17 mouse cellular contexts compared by ENCODE assay signal in the genomic region with DNA sequence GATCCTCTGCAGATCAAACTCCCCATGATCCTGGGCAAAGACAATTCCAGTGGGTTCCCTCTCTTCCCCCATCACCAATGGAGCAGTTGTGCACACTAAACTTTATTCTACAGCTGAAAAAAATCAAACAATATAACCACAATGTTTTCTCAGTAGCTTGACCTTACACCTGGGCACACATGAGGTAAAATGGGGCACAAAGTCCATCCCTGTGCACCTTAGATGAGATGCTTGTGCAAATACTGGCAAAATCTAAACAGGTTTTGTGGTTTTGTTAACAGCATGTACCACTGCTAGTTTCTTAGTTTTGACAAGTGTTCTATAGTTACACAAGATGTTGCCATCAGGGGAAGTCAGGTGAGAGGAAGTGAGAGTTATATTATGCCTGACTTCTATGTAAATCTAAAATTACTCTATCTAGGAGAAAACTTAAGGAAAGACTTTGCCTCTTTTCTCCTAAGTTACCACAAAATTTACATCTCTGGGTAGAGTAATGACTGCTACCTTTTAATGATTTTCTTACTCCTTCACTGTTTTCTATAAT.
"Had no signal": no experiment of that assay in that cellular context is flagged by ENCODE, and none has a peak within 500 bp of the region (broad histone marks: within the 10 kb centered on the region; RNA-seq: fewer than 3 reads in every experiment).

No protein-coding gene starts in this region.

- H3K36me3 ChIP-seq: limb, embryonic 10.5 days; limb, embryonic 13.5 days; liver, embryonic 12.5 days; liver, embryonic 15.5 days; midbrain, embryonic 12.5 days; midbrain, embryonic 15.5 days; neural tube, embryonic 13.5 days had no signal

- H3K4me3 ChIP-seq: limb, embryonic 10.5 days; limb, embryonic 13.5 days; liver, embryonic 12.5 days; liver, embryonic 15.5 days; midbrain, embryonic 12.5 days; midbrain, embryonic 15.5 days; myocyte; neural tube, embryonic 13.5 days had no signal

- H3K9me3 ChIP-seq: limb, embryonic 10.5 days; limb, embryonic 13.5 days; liver, embryonic 12.5 days; liver, embryonic 15.5 days; midbrain, embryonic 12.5 days; midbrain, embryonic 15.5 days; neural tube, embryonic 13.5 days had no signal

- H3K27me3 ChIP-seq: limb, embryonic 13.5 days; liver, embryonic 15.5 days; midbrain, embryonic 12.5 days; midbrain, embryonic 15.5 days; neural tube, embryonic 13.5 days had no signal

- H3K4me2 ChIP-seq: limb, embryonic 13.5 days; liver, embryonic 12.5 days; liver, embryonic 15.5 days; midbrain, embryonic 12.5 days; midbrain, embryonic 15.5 days; neural tube, embryonic 13.5 days had no signal

- ATAC-seq: liver, embryonic 12.5 days; midbrain, embryonic 15.5 days had no signal

- H3K9ac ChIP-seq: limb, embryonic 13.5 days; liver, embryonic 12.5 days; liver, embryonic 15.5 days; midbrain, embryonic 12.5 days; midbrain, embryonic 15.5 days; neural tube, embryonic 13.5 days had no signal

- DNase-seq: kidney, adult 18-20 months; kidney, adult 9 months; kidney, postnatal 14 days; kidney, postnatal 4 days; lung, adult 2 months; lung, postnatal 14 days; lung, postnatal 4 days; thymus, adult 18-20 months; thymus, postnatal 36 days had no signal

- H3K27ac ChIP-seq: limb, embryonic 10.5 days; limb, embryonic 13.5 days; liver, embryonic 12.5 days; liver, embryonic 15.5 days; midbrain, embryonic 12.5 days; midbrain, embryonic 15.5 days; neural tube, embryonic 13.5 days had no signal

- H3K4me1 ChIP-seq: limb, embryonic 10.5 days; limb, embryonic 13.5 days; midbrain, embryonic 12.5 days; midbrain, embryonic 15.5 days; neural tube, embryonic 13.5 days had no signal
